Mouse (Mus musculus) liver, embryonic 12.5 days (tissue): ENCODE data around the gene Thap12. TPM values are rescaled to one million over a fixed set of nuclear protein-coding genes. Genes with fewer than 3 reads are reported as not detected.

Source experiments
- ATAC-seq: fragments of 200-750 bp; cut with Nextera tagmentation; 2 replicates; pipeline ENCODE4 v1.8.0; 2017; ENCODE audit warnings: moderate number of reproducible peaks, mild to moderate bottlenecking, moderate library complexity
- H3K27ac ChIP-seq: fragments of 300-500 bp; sonication (generic); 2 replicates; pipeline ENCODE4 v1.5.1; 2016; ENCODE audit warnings: mild to moderate bottlenecking
- H3K27me3 ChIP-seq: fragments of 300-500 bp; sonication (generic); replicated peaks from 2 replicates; pipeline ENCODE4 v1.6.1; 2016; ENCODE audit warnings: mild to moderate bottlenecking, moderate library complexity
- H3K36me3 ChIP-seq: fragments of 300-500 bp; sonication (generic); 2 replicates; pipeline ENCODE4 v1.6.1; 2016; ENCODE audit warnings: mild to moderate bottlenecking, moderate library complexity
- H3K4me1 ChIP-seq: fragments of 300-500 bp; sonication (generic); 2 replicates; pipeline ENCODE4 v1.6.1; 2016
- H3K4me2 ChIP-seq: fragments of 300-500 bp; sonication (generic); 2 replicates; pipeline ENCODE4 v1.6.1; 2016; ENCODE audit warnings: mild to moderate bottlenecking, moderate library complexity
- H3K4me3 ChIP-seq: fragments of 300-500 bp; sonication (generic); 2 replicates; pipeline ENCODE4 v1.5.1; 2016; ENCODE audit warnings: mild to moderate bottlenecking, moderate library complexity
- H3K9ac ChIP-seq: fragments of 300-500 bp; sonication (generic); 2 replicates; pipeline ENCODE4 v1.6.1; 2016; ENCODE audit warnings: mild to moderate bottlenecking, moderate library complexity
- H3K9me3 ChIP-seq: fragments of 300-500 bp; sonication (generic); replicated peaks from 2 replicates; pipeline ENCODE4 v1.6.1; 2016; ENCODE audit warnings: mild to moderate bottlenecking, moderate library complexity
- WGBS: fragments of 180-500 bp; shearing (Covaris S2); methylation state at CpG from one replicate; pipeline ENCODE4 v1.1.7; 2016; ENCODE audit not compliant: insufficient replicate concordance; 5-methylcytosine and 5-hydroxymethylcytosine counted together
- polyA plus RNA-seq: library from polyadenylated mRNA; unstranded; fragments of >200 nt; fragmentation: Nextera tagmentation; extraction: Ambion mirVana; gene quantifications from 2 replicates; pipeline ENCODE4 v1.2.1, GENCODE M21; 2016

Thap12 gene
- polyA plus RNA-seq, 1 experiment from 2014 or later = 27.7 TPM

DNA sequence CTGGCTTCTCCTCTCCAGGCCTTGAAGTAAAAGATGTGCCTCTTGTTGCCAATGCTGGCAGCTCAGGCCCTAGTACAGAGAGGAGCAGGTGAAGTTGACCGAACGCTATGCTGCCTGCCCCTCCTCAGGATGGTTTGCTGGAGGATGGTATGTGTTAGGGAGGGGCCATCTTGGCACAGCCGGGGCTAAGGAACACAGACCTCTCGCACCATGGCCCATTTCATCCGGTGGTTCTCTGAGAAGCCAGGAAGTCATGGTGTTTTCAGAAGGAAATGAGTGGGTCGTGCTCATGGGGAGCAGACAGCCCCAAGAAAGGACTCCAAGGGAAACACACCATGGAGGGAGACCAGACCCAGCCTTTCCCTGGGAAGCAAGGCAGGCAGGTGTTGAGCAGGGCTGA, 64.4 kb downstream of the Thap12 start:
- no peaks in the 10 kb centered on the region for H3K36me3 ChIP-seq
- H3K9me3 ChIP-seq = no peaks in the 10 kb centered on the region
- WGBS = 35% methylated on average over 6 of the region's 6 CpGs
- H3K27ac ChIP-seq = no peak overlapping the region
- H3K4me1 ChIP-seq = peaks cover 14% of the 10 kb centered on the region
- H3K9ac ChIP-seq = no peak overlapping the region
- no peak for ATAC-seq
- no peak overlapping the region for H3K4me2 ChIP-seq
- no peak overlapping the region for H3K4me3 ChIP-seq
- peaks cover 3% of the 10 kb centered on the region; the same call in 1 of the 2 replicates for H3K27me3 ChIP-seq

Other genes with a start within 250 kb of the Thap12 start
- 7.4 and 8.3 TPM in 2 replicates for gene Lrrc32, start 213.8 kb upstream of the Thap12 start, polyA plus RNA-seq
- gene Emsy, start 46.3 kb upstream of the Thap12 start, polyA plus RNA-seq = 10.4 and 11.8 TPM in 2 replicates
- gene Wnt11, start 132.0 kb downstream of the Thap12 start, polyA plus RNA-seq = 3.6 and 3.9 TPM in 2 replicates